Mouse (Mus musculus): ENCODE measurements at regions not wholly inside any gene's neighbourhood (a gene's known extent, or its start where the extent isn't known, plus 50 kb on each side); places are given as distances from the start of the nearest gene placed in this dataset.

DNA sequence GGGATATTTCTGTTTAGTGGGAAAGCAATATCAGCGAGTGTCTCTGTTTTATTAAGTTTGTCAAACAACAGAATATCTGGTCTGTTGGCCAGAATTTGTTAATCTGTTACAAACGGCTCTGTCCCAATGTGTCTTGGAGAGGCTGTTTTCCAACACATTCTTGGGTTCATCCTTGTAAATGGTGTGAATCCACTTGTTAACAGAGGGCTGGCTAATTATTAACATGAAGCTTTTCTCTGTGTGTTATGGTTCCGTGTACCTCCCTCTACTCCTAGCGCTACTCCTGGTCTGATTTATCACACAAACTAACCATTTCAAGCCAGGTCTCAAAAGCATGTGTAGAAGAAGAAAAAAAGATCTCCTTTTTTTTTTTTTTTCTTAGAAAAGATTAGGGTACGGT, 60.4 kb downstream of the Pou3f3 start:
- DNase-seq (ENCODE audit: low spot score) = no peak

DNA sequence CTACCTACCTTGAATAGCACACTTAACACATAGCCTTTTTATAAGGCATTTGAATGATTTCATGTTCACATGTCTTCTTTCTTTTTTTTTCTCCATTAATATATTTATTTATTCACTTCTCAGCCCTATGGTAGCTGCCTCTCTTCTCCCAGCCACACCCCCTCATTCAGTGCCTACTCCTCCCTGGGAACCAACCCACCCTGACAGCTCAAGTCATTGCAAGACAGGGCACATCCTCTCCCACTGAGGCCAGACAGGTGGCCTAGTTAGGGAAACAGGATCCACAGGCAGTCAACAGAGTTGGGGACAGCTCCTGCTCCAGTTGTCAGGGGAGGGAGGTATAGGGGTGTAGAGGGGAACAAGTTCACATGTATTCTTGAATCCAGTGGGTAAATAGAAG, 60.9 kb downstream of the Pou3f3 start:
- no peak for DNase-seq (ENCODE audit: low spot score)

DNA sequence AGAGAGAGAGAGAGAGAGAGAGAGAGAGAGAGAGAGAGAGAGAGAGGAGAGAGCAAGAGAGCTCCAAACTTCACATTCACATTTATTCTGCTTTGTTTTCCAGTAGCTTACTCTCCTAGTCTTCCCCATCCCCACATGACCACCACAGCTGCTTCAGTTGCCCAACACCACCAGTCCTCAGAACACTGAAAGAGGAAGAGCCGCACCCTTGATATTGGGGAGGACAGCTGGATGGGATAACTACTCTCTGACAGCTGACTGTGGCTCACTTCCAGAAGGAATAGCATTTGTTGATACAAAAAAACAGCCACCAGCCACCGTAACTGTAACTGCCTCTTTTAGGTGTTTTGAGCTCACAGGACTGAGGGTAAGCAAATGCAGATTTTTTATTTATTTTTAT, 67.9 kb downstream of the Pou3f3 start:
- peak; percentile 38 for DNase-seq (ENCODE audit: low spot score)

DNA sequence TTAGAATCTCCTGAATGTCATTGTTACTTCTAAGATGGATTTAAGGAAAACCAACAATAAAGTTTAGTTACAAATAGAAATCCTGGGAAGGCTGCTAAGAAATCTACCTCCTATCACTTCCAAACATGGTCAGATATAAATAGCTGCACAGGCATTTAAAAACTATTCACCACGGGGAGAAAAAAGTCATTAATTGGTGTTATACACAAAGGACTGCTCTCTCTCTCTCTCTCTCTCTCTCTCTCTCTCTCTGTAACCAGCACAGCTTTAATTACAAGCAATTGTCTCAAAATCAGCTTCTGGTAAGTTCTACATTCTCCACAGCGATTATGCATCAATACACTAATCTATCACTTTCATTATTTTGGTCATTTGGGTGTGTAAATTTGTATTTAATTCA, 68.5 kb downstream of the Pou3f3 start:
- DNase-seq (ENCODE audit: low spot score) = no peak

GRCm38 (mm10) chr1:42770085-42770484, 74.5 kb downstream of the Pou3f3 start:
- DNase-seq (ENCODE audit: low spot score) = no peak

- no peak for DNase-seq (ENCODE audit: low spot score)
These were observed 76.4 kb downstream of the Pou3f3 start for GRCm38 (mm10) chr1:42772000-42772399.

GRCm38 (mm10) chr1:42773851-42774464, 77.1 kb upstream of the Mrps9 start:
- DNase-seq (ENCODE audit: low spot score) = no peak

DNA sequence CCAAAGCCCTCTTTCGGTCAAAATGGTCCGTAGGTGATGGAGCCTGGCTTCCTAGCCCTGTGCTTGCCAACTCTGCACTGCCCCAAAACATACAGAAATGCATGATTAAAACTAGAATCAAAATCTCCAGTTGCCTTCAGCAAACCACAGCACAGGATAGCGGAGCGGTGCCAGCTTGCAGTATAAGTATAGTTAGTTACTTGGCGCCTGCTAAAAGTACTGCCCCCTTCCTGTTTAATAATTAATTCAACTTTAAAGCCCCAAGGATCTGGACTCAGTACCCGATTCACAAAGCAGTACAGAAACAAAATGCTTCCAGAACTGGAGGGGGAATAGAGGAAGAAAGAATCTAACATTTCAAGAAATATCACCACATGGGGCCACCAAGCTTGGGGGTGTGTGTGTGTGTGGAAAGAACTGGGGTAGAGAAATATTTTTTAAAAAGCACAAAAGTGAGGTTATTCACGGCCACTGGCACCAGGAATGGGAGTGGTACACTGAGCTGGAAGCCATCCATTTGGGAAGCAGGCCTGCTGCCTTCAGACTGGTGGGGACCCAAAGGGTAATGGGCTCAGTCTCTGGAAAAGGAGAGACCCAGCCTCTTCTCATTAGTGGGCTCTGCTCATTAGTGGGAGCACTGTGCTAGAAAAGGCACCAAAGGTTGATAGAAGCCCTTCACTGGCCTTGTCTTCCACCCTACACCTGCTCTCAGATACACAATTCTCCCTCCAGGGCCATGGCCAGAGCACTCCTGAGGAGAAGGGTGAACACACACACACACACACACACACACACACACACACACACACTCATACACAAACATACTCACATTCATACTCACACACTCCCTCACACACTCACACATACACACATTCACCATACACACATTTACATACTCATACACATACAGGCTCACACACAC, 75.8 kb upstream of the Mrps9 start:
- DNase-seq (ENCODE audit: low spot score) = no peak

GRCm38 (mm10) chr1:42775893-42776287, 75.1 kb upstream of the Mrps9 start:
- no peak for DNase-seq (ENCODE audit: low spot score)

GRCm38 (mm10) chr1:42777416-42777815, 73.6 kb upstream of the Mrps9 start:
- no peak for DNase-seq (ENCODE audit: low spot score)

DNA sequence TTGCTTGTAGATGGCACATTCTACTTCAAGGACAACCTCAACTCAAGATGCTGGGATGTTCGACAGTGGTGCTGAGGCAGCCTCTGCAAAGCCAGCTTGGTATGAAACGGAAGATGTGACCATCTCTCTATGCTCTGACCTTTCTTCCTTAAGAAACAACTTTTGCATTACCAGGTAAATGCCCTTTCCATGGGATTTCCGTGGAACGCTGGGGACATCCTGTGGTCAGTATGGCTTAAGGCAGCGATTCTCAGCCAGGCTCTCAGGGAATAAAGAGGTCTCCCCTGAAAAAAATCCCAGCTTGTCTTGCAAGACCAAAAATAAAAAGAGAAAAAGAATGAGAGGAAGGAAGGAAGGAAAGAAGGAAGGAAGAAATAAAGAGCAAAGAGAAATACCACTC, 71.3 kb upstream of the Mrps9 start:
- DNase-seq (ENCODE audit: low spot score) = no peak

DNA sequence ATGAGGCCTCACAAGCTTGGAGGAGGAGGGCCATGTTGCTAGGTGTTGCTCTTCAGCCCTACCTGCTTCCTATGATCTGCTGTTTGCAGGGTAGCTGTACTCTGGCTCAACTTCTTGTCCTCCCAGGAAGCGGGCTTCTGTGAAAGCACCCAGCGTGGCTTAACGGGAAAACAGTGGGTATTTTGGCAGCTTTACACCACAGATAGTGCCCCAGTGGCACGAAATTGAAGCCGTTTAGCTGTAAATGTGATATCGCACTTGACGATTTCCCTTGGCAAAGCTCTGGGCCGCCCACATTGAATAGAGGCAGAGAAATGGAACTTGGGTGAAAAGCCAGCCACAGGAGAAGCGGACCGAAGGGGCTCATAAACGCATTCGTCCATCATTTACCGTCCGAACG, 70.8 kb upstream of the Mrps9 start:
- DNase-seq (ENCODE audit: low spot score) = no peak

- DNase-seq (ENCODE audit: low spot score) = no peak
These were observed 69.5 kb upstream of the Mrps9 start for GRCm38 (mm10) chr1:42781533-42781932.

DNA sequence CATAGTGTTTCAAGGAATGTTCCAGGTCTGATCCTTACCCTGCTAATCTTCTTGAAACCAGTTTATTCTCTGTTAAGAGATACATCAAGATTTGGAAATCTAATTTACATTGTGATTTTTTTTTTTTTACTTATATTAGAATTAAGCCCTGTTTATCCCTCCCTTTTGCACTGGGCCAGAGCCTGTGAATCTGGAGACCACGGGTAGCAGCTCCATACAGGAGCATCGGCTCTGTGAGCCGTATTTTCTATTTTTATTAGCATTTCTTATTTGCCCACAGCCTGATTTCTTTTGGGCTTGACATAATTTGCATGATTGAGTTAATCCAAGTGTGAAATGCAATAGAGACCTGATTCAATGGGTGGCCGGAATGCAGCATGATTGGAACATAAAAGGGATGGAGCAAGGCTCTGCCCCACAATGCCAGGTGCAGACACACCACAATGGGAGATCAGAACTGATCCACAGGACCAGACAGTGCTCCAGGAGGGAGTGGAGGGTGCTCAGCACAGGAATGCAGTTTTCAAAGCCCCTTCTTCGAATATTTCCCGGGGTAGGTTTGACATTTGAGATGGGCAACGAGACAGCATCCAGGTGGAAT, 67.9 kb upstream of the Mrps9 start:
- no peak for DNase-seq (ENCODE audit: low spot score)

GRCm38 (mm10) chr1:42787240-42787639, 63.8 kb upstream of the Mrps9 start:
- no peak for DNase-seq (ENCODE audit: low spot score)

- no peak for DNase-seq (ENCODE audit: low spot score)
These were observed 62.6 kb upstream of the Mrps9 start for GRCm38 (mm10) chr1:42788413-42788812.

All from lung, postnatal 25 days (tissue).